Mouse (Mus musculus) liver, embryonic 14.5 days (tissue): ENCODE measurements at regions not wholly inside any gene's neighbourhood (a gene's known extent, or its start where the extent isn't known, plus 50 kb on each side); places are given as distances from the start of the nearest gene placed in this dataset.

Experiments used
- ATAC-seq: fragments of 200-750 bp; cut with Nextera tagmentation; 2 replicates; pipeline ENCODE4 v1.8.0; 2017; ENCODE audit warnings: moderate number of reproducible peaks, mild to moderate bottlenecking, moderate library complexity; ENCODE audit not compliant: insufficient read depth
- DNase-seq, 3 experiments: peaks; one replicate each; pipeline ENCODE4 v3.0.0-alpha.2; 2012 to 2013; ENCODE audit warnings: low read depth in 3 of 3, low spot score in 3 of 3
- H3K27ac ChIP-seq: fragments of 300-500 bp; sonication (generic); 2 replicates; pipeline ENCODE4 v1.5.1; 2014; ENCODE audit warnings: moderate library complexity, mild to moderate bottlenecking, control low read depth, inconsistent platforms
- H3K27me3 ChIP-seq: fragments of 300-500 bp; sonication (generic); 2 replicates; pipeline ENCODE4 v1.6.1; 2014; ENCODE audit warnings: mild to moderate bottlenecking, low read length, moderate library complexity; ENCODE audit not compliant: control insufficient read depth, insufficient read depth
- H3K36me3 ChIP-seq: fragments of 300-500 bp; sonication (generic); replicated peaks from 2 replicates; pipeline ENCODE4 v1.6.1; 2014; ENCODE audit warnings: low read depth; ENCODE audit not compliant: control insufficient read depth, insufficient read depth
- H3K4me1 ChIP-seq, 2 experiments: fragments of 200-500 bp in 1 of 2; fragments of 300-500 bp in 1 of 2; sonication (generic) in 1 of 2; replicated peaks; 2 replicates each; pipeline ENCODE4 v1.6.1; 2012 to 2014; ENCODE audit warnings: antibody characterized with exemption in 1 of 2, inconsistent platforms in 1 of 2, low read length in 1 of 2; ENCODE audit not compliant: control insufficient read depth in 2 of 2, insufficient read depth in 2 of 2
- H3K4me2 ChIP-seq: fragments of 300-500 bp; sonication (generic); 2 replicates; pipeline ENCODE4 v1.6.1; 2014; ENCODE audit warnings: low read depth, mild to moderate bottlenecking, control low read depth, moderate library complexity
- H3K4me3 ChIP-seq, 2 experiments: fragments of 200-500 bp in 1 of 2; fragments of 300-500 bp in 1 of 2; sonication (generic) in 1 of 2; 2 replicates each; pipeline ENCODE4 v1.5.1; 2012 to 2014; ENCODE audit warnings: low read depth in 2 of 2, low read length in 2 of 2, mild to moderate bottlenecking in 2 of 2, control low read depth in 1 of 2, inconsistent platforms in 1 of 2, moderate library complexity in 1 of 2; ENCODE audit not compliant: insufficient read depth in 1 of 2
- H3K9ac ChIP-seq: fragments of 300-500 bp; sonication (generic); replicated peaks from 2 replicates; pipeline ENCODE4 v1.6.1; 2014; ENCODE audit warnings: mild to moderate bottlenecking, control low read depth, moderate library complexity
- H3K9me3 ChIP-seq: fragments of 300-500 bp; sonication (generic); 2 replicates; pipeline ENCODE4 v1.6.1; 2016; ENCODE audit warnings: low read length, mixed read lengths; ENCODE audit not compliant: control insufficient read depth
- CTCF ChIP-seq: IDR thresholded peaks from 2 replicates; pipeline ENCODE4 v1.5.1; 2016; ENCODE audit warnings: antibody characterized with exemption, low read depth, control low read depth
- EP300 ChIP-seq: IDR thresholded peaks from 2 replicates; pipeline ENCODE4 v1.6.1; 2016; ENCODE audit warnings: antibody characterized with exemption, low read depth
- WGBS: fragments of 180-500 bp; shearing (Covaris S2); extraction: QIAGEN DNeasy Blood & Tissue Kit; methylation state at CpG from one replicate; pipeline ENCODE4 v1.1.7; 2014; ENCODE audit not compliant: insufficient replicate concordance; 5-methylcytosine and 5-hydroxymethylcytosine counted together

DNA sequence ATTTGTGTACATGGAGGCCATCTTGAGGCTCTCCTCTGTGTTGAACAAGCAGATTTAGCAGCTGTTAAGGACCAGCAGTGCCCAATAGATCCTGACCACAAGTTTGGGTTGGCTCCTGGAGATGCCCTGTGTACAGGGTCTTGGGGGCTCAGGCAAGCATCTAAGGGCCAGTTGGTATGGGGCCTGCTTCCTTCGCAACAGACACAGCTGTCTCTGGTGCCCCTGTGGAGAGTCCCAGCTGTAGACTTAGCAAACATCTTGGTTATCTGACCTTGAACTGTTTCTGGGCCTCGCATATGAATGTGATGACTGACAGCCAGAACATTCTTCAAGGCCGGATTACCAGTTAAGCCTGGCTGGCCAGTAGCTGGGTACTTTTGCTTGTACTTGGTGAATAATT is 135.4 kb upstream of the Runx1 start:
- DNase-seq (no peak), ATAC-seq (no peak)
- H3K9me3 ChIP-seq, result no peaks in the 10 kb centered on the region
- TF ChIP-seq CTCF (no peak), EP300 (no peak)
- H3K36me3 ChIP-seq, result no peaks in the 10 kb centered on the region
- 61% methylated on average over 3 of the region's 3 CpGs for WGBS
- no peak overlapping the region for H3K4me3 ChIP-seq
- H3K4me2 ChIP-seq, result no peak overlapping the region
- no peak overlapping the region for H3K9ac ChIP-seq
- H3K4me1 ChIP-seq, result no peaks in the 10 kb centered on the region
- no peak overlapping the region for H3K27ac ChIP-seq
- H3K27me3 ChIP-seq, result no peaks in the 10 kb centered on the region

DNA sequence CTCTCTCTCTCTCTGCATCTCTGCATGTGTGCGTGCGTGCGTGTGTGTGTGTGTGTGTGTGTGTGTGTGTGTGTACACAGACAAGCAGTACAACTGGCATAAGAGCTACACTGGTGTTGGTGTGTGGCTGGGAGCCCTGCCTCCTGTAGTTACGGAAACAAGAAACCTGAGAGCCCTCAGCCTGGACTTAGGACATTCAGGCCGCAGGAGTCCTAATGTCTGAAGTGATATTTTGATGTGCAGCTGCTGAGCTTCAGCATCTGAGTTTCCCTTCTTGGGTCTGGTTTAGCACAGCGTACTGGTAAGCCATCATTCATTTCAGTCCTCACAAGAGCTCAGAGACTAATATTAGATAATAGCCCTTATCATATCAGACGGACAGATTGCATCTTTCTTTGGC is 134.8 kb upstream of the Runx1 start:
- no peak for TF ChIP-seq CTCF
- no peak for TF ChIP-seq EP300
- H3K9me3 ChIP-seq, result no peaks in the 10 kb centered on the region
- DNase-seq (no peak), ATAC-seq (no peak)
- H3K9ac ChIP-seq, result no peak overlapping the region
- WGBS, result 62% methylated on average over 7 of the region's 7 CpGs
- H3K4me1 ChIP-seq, result no peaks in the 10 kb centered on the region
- H3K27me3 ChIP-seq, result no peaks in the 10 kb centered on the region
- H3K36me3 ChIP-seq, result no peaks in the 10 kb centered on the region
- no peak overlapping the region for H3K27ac ChIP-seq
- H3K4me3 ChIP-seq, result no peak overlapping the region
- H3K4me2 ChIP-seq, result no peak overlapping the region

DNA sequence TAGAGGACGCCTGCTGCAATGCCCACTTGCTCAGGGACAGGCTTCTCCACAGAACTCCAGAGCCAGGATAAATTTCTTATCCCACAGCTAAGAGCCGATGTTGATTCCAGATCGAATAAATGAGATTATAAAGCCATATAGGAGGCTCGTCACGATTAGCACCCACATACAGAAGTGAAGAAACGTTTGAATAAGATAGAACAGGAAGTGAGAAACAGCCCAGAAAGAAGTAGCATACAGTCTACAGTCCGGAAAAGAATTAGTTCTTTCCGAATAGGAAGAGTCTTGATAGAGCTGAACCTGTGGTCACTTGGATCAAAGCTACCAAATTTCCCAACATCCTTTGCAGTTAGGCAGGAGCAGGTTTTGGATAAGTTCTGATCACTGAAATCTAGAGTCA is 133.0 kb upstream of the Runx1 start:
- no peak for DNase-seq
- Histone ChIP-seq H3K36me3 (no peaks in the 10 kb centered on the region), H3K4me3 (no peak overlapping the region), H3K9ac (no peak overlapping the region), H3K4me2 (no peak overlapping the region), H3K27ac (no peak overlapping the region), H3K4me1 (peaks cover 0 to 2% of the 10 kb centered on the region in 2 experiments; a peak in 1 of 4 replicates), H3K9me3 (no peaks in the 10 kb centered on the region), H3K27me3 (no peaks in the 10 kb centered on the region)
- WGBS, result 61% methylated on average over 8 of the region's 8 CpGs
- TF ChIP-seq EP300 (no peak), CTCF (no peak)
- no peak for ATAC-seq

GRCm38 (mm10) chr16:92958146-92958545 is 132.2 kb upstream of the Runx1 start:
- no peak for DNase-seq
- H3K36me3 ChIP-seq, result no peaks in the 10 kb centered on the region
- whole genome bisulfite sequencing, result 66% methylated on average over 6 of the region's 6 CpGs

GRCm38 (mm10) chr16:92955508-92955907 is 129.6 kb upstream of the Runx1 start:
- Histone ChIP-seq H3K36me3 (no peaks in the 10 kb centered on the region), H3K4me1 (peaks cover 0 to 2% of the 10 kb centered on the region in 2 experiments; a peak in 1 of 4 replicates), H3K9me3 (no peaks in the 10 kb centered on the region), H3K4me2 (no peak overlapping the region), H3K27ac (no peak overlapping the region), H3K27me3 (no peaks in the 10 kb centered on the region), H3K9ac (no peak overlapping the region), H3K4me3 (no peak overlapping the region)
- DNase-seq (no peak), ATAC-seq (no peak)
- no peak for TF ChIP-seq EP300
- no peak for TF ChIP-seq CTCF
- WGBS, result 39% methylated on average over 5 of the region's 5 CpGs

More at GRCm38 (mm10) chr16:92958146-92958545, 132.2 kb upstream of the Runx1 start:
- H3K4me1 ChIP-seq, result peaks cover 0 to 2% of the 10 kb centered on the region in 2 experiments; a peak in 1 of 4 replicates
- no peak overlapping the region for H3K4me2 ChIP-seq
- H3K9me3 ChIP-seq, result no peaks in the 10 kb centered on the region
- H3K27ac ChIP-seq, result no peak overlapping the region
- TF ChIP-seq EP300 (no peak), CTCF (no peak)
- no peak overlapping the region for H3K4me3 ChIP-seq
- no peak overlapping the region for H3K9ac ChIP-seq
- H3K27me3 ChIP-seq, result no peaks in the 10 kb centered on the region
- ATAC-seq, result no peak
